Mouse (Mus musculus): ENCODE results near the gene Prr36.
A peak's percentile ranks its signal among the peaks of the same experiment; 100 is the strongest.

Gene Prr36

GRCm38 (mm10) chr8:4216791-4217621 is at the start of gene Prr36:
TSS of gene Prr36 (minus strand) at chr8:4217459.
- no peak for DNase-seq

- peak; percentile 85 for DNase-seq
Measured at GRCm38 (mm10) chr8:4265160-4265914, 48.1 kb upstream of the Prr36 start.

GRCm38 (mm10) chr8:4263105-4263791 is 46.0 kb upstream of the Prr36 start:
- no peak for DNase-seq

GRCm38 (mm10) chr8:4259805-4260170 is 42.5 kb upstream of the Prr36 start:
- DNase-seq, result peak; percentile 90

- peak; percentile 99 for DNase-seq
Measured at GRCm38 (mm10) chr8:4259125-4259804, 42.0 kb upstream of the Prr36 start, which contains the start of gene Ctxn1. TSS of gene Ctxn1 (minus strand) at chr8:4259274.

- peak; percentile 96 for DNase-seq
Measured at GRCm38 (mm10) chr8:4258678-4259077, 41.4 kb upstream of the Prr36 start.

GRCm38 (mm10) chr8:4258233-4258632 is 41.0 kb upstream of the Prr36 start:
- DNase-seq, result peak; percentile 95

- peak; percentile 74 for DNase-seq
Measured at GRCm38 (mm10) chr8:4257350-4257749, 40.1 kb upstream of the Prr36 start.

GRCm38 (mm10) chr8:4256911-4257310 is 39.7 kb upstream of the Prr36 start:
- peak; percentile 81 for DNase-seq

- DNase-seq, result peak; percentile 90
Measured at GRCm38 (mm10) chr8:4255471-4255870, 38.2 kb upstream of the Prr36 start.

GRCm38 (mm10) chr8:4254001-4254400 is 36.7 kb upstream of the Prr36 start:
- DNase-seq, result peak; percentile 89

- peak; percentile 99 for DNase-seq
Measured at GRCm38 (mm10) chr8:4252934-4253841, 35.9 kb upstream of the Prr36 start, which contains the start of gene Snapc2. TSS of gene Snapc2 (plus strand) at chr8:4253080.

GRCm38 (mm10) chr8:4252116-4252760 is 35.0 kb upstream of the Prr36 start:
- peak; percentile 88 for DNase-seq

- peak; percentile 98 for DNase-seq
Measured at GRCm38 (mm10) chr8:4250306-4250970, 33.2 kb upstream of the Prr36 start.

- DNase-seq, result peak; percentile 93
Measured at GRCm38 (mm10) chr8:4249213-4249612, 32.0 kb upstream of the Prr36 start.

GRCm38 (mm10) chr8:4247951-4248540 is 30.8 kb upstream of the Prr36 start, which contains the start of gene Tgfbr3l:
TSS of gene Tgfbr3l (plus strand) at chr8:4248214.
- peak; percentile 91 for DNase-seq

GRCm38 (mm10) chr8:4247241-4247640 is 30.0 kb upstream of the Prr36 start:
- DNase-seq, result peak; percentile 70

- DNase-seq, result peak; percentile 91
Measured at GRCm38 (mm10) chr8:4245737-4246136, 28.5 kb upstream of the Prr36 start.

- DNase-seq, result peak; percentile 90
Measured at GRCm38 (mm10) chr8:4245061-4245460, 27.8 kb upstream of the Prr36 start.

Measured in heart, adult 11 months (tissue).